In genomic region chr19:6498350-6499131, GRCm38 (mm10) we compare ENCODE assay signal across 9 mouse cellular contexts. TPM values are rescaled to one million over a fixed set of nuclear protein-coding genes. Genes with fewer than 3 reads are reported as not detected.
A peak's percentile ranks its signal among the peaks of the same experiment; 100 is the strongest.
DNase-seq lines count a peak whose midpoint lies in the region; ATAC-seq and TF ChIP-seq lines count a peak whose summit lies in the region.
"Had no signal": no experiment of that assay in that cellular context is flagged by ENCODE, and none has a peak within 500 bp of the region (broad histone marks: within the 10 kb centered on the region; RNA-seq: fewer than 3 reads in every experiment).

No protein-coding gene starts in this region.

- H3K27me3 ChIP-seq in heart, embryonic 11.5 days (ENCODE audit: control insufficient read depth, insufficient read depth, low read length) = peaks cover 95% of the 10 kb centered on the region
- no peaks in the 10 kb centered on the region for H3K27me3 ChIP-seq in forebrain, embryonic 15.5 days
- H3K27me3 ChIP-seq in liver, embryonic 13.5 days = peaks cover 98% of the 10 kb centered on the region

- H3K4me2 ChIP-seq in heart, embryonic 11.5 days = peak overlapping the region; percentile 89
- peak overlapping the region; percentile 73 for H3K4me2 ChIP-seq in forebrain, embryonic 15.5 days (replicated peaks)
- peak overlapping the region; percentile 52 for H3K4me2 ChIP-seq in liver, embryonic 13.5 days

- in situ Hi-C loops in ES-E14 (cut with MboI; ENCODE audit: low sequenced_read_pairs in 2 of 2, unreplicated experiment in 2 of 2) = loop anchor here in 1 of 2 experiments (10.0 kb wide), 1 partner anchor 76 kb away; no protein-coding TSS in a partner anchor

- peak overlapping the region; percentile 48 for H3K4me3 ChIP-seq in heart, embryonic 11.5 days (ENCODE audit: low read depth, low read length)
- H3K4me3 ChIP-seq in ES-E14 (ENCODE audit: insufficient read depth in 1 of 2, low read depth in 1 of 2, low read length in 2 of 2, poor library complexity in 1 of 2, severe bottlenecking in 1 of 2) = peak overlapping the region; percentile 40 to 79
- H3K4me3 ChIP-seq in forebrain, embryonic 15.5 days = peak overlapping the region; percentile 97
- peak overlapping the region; percentile 30; the same call in 1 of the 2 replicates for H3K4me3 ChIP-seq in liver, embryonic 13.5 days (replicated peaks)
- H3K4me3 ChIP-seq: megakaryocyte, embryonic 14.5 days had no signal

- H3K9me3 ChIP-seq in heart, embryonic 11.5 days (replicated peaks; ENCODE audit: control insufficient read depth, low read length) = no peaks in the 10 kb centered on the region
- no peaks in the 10 kb centered on the region for H3K9me3 ChIP-seq in ES-E14 (ENCODE audit: control insufficient read depth, insufficient read depth, low read depth, low read length)
- no peaks in the 10 kb centered on the region for H3K9me3 ChIP-seq in forebrain, embryonic 15.5 days
- H3K9me3 ChIP-seq in liver, embryonic 13.5 days (replicated peaks) = no peaks in the 10 kb centered on the region
- H3K9me3 ChIP-seq: megakaryocyte, embryonic 14.5 days had no signal

- H3K27ac ChIP-seq in heart, embryonic 11.5 days (ENCODE audit: low read depth, low read length) = no peak overlapping the region
- H3K27ac ChIP-seq in ES-E14 (ENCODE audit: insufficient read depth, low read depth, low read length, poor library complexity, severe bottlenecking) = no peak overlapping the region
- peak overlapping the region; percentile 92 for H3K27ac ChIP-seq in forebrain, embryonic 15.5 days (replicated peaks)
- H3K27ac ChIP-seq in liver, embryonic 13.5 days = no peak overlapping the region

- H3K4me1 ChIP-seq in heart, embryonic 11.5 days (ENCODE audit: control insufficient read depth, insufficient read depth, low read length) = peaks cover 12% of the 10 kb centered on the region
- H3K4me1 ChIP-seq in ES-E14 (ENCODE audit: control insufficient read depth in 2 of 2, insufficient read depth in 2 of 2, low read length in 2 of 2, poor library complexity in 1 of 2) = peaks cover 0 to 9% of the 10 kb centered on the region in 2 experiments; a peak in 1 of 4 replicates
- H3K4me1 ChIP-seq in forebrain, embryonic 15.5 days = peaks cover 70% of the 10 kb centered on the region
- peaks cover 8% of the 10 kb centered on the region for H3K4me1 ChIP-seq in liver, embryonic 13.5 days (replicated peaks)

- ATAC-seq in heart, embryonic 11.5 days (replicated peaks; ENCODE audit: insufficient number of reproducible peaks, low FRiP score, low TSS enrichment) = no peak
- ATAC-seq in forebrain, embryonic 15.5 days (replicated peaks) = no peak
- ATAC-seq in liver, embryonic 13.5 days (ENCODE audit: low read depth) = no peak
- ATAC-seq in megakaryocyte, adult 5-6 weeks (ENCODE audit: poor library complexity, severe bottlenecking) = no peak

- no peak overlapping the region for H3K9ac ChIP-seq in heart, embryonic 11.5 days (ENCODE audit: low read depth, low read length)
- peak overlapping the region; percentile 61 for H3K9ac ChIP-seq in ES-E14 (ENCODE audit: insufficient read depth, low read depth, low read length, poor library complexity, severe bottlenecking)
- peak overlapping the region; percentile 99 for H3K9ac ChIP-seq in forebrain, embryonic 15.5 days (replicated peaks)
- H3K9ac ChIP-seq in liver, embryonic 13.5 days = no peak overlapping the region

- DNase-seq in heart, postnatal 4 days = no peak
- no peak for DNase-seq in ES-E14 (ENCODE audit: low read depth, low spot score)
- DNase-seq in liver, embryonic 13.5 days = no peak
- no peak for DNase-seq in layer of hippocampus, postnatal 14 days (ENCODE audit: low spot score in 2 of 2)
- DNase-seq in frontal cortex, postnatal 25 days (ENCODE audit: low spot score in 2 of 2) = no peak

- no peaks in the 10 kb centered on the region for H3K36me3 ChIP-seq in heart, embryonic 11.5 days (ENCODE audit: control insufficient read depth, insufficient read depth, low read length)
- no peaks in the 10 kb centered on the region for H3K36me3 ChIP-seq in ES-E14 (ENCODE audit: control insufficient read depth, insufficient read depth, low read length, poor library complexity, severe bottlenecking)
- no peaks in the 10 kb centered on the region for H3K36me3 ChIP-seq in forebrain, embryonic 15.5 days
- H3K36me3 ChIP-seq in liver, embryonic 13.5 days = no peaks in the 10 kb centered on the region

- WGBS in heart, embryonic 11.5 days (ENCODE audit: insufficient replicate concordance) = 5% methylated on average over 27 of the region's 38 CpGs
- 6% methylated on average over 30 of the region's 38 CpGs for WGBS in forebrain, embryonic 15.5 days
- WGBS in liver, embryonic 13.5 days (ENCODE audit: insufficient replicate concordance) = 6% methylated on average over 29 of the region's 38 CpGs

TF ChIP-seq in ES-E14, 5 proteins besides CTCF, POLR2A, EP300 and RAD21:
- no peak for TF ChIP-seq ZNF384 (IDR thresholded peaks at IDR 0.05; ENCODE audit: low read depth, low read length)
- no peak for TF ChIP-seq HCFC1 (IDR thresholded peaks at IDR 0.05; ENCODE audit: borderline replicate concordance, insufficient read depth, low read length)
- TF ChIP-seq MAFK (IDR thresholded peaks at IDR 0.05; ENCODE audit: insufficient read depth, low read depth, low read length) = no peak
- no peak for TF ChIP-seq ZC3H11A (IDR thresholded peaks at IDR 0.05; ENCODE audit: borderline replicate concordance, low read depth, low read length)
- TF ChIP-seq CHD2 (IDR thresholded peaks at IDR 0.05; ENCODE audit: low read depth, low read length) = no peak

RNA-seq across cellular contexts. Expression of gene Slc22a12, which starts 44.3 kb away (rescaled TPM):
- polyA plus RNA-seq in heart, embryonic 11.5 days (2014; fragmentation: Nextera tagmentation; extraction: Ambion mirVana) = not detected in 2 replicates
- not detected for total RNA-seq in heart, postnatal 4 days (2021)
- total RNA-seq in ES-E14 (2012; rRNA removed) = not detected in 2 replicates
- 0.10 TPM in 1 of 2 replicates, not detected in the other for polyA plus RNA-seq in forebrain, embryonic 15.5 days (2015; fragmentation: Nextera tagmentation; extraction: Ambion mirVana)
- polyA plus RNA-seq in liver, embryonic 13.5 days (2015; fragmentation: Nextera tagmentation; extraction: Ambion mirVana) = not detected in 2 replicates
- total RNA-seq in layer of hippocampus, postnatal 14 days (2021) = 1 to 10 TPM; 1.5 to 2.4 TPM
- not detected in 2 replicates for total RNA-seq in megakaryocyte, adult 5-6 weeks (2015)
- not detected in 2 replicates for total RNA-seq in megakaryocyte, adult 5-6 weeks (2017)

Comparison
In these comparisons a context has a peak if more than half of its experiments do, and no peak if none do; other contexts are left out.
1. H3K4me3 ChIP-seq: peak in every context shown above with its lines; median percentile 97 in forebrain, embryonic 15.5 days; 60 in ES-E14; 48 in heart, embryonic 11.5 days; 30 in liver, embryonic 13.5 days.
2. H3K9ac ChIP-seq: peak in ES-E14 (single experiment) and forebrain, embryonic 15.5 days (single experiment); none in heart, embryonic 11.5 days (single experiment) and liver, embryonic 13.5 days (single experiment).
3. Peak in every context shown above with its lines, with median percentiles within 50 percentile points of each other: H3K4me2 ChIP-seq.